Mouse (Mus musculus) right cerebral cortex, postnatal 10 days (tissue): ENCODE data around the gene Snap25.

ENCODE experiments used
- DNase-seq, 2 experiments: peaks; one replicate each; pipeline ENCODE4 v3.0.0; 2021; ENCODE audit warnings: low spot score in 2 of 2

Snap25 gene

GRCm38 (mm10) chr2:136713299-136713758, at the start of gene Snap25:
Snap25 (plus strand) TSS chr2:136713453.
- DNase-seq = peak; percentile 94 to 95

GRCm38 (mm10) chr2:136666951-136667350, 46.3 kb upstream of the Snap25 start:
- no peak for DNase-seq

GRCm38 (mm10) chr2:136669183-136669582, 44.1 kb upstream of the Snap25 start:
- peak; percentile 23 to 45 for DNase-seq

- DNase-seq = no peak
These were observed 43.6 kb upstream of the Snap25 start for GRCm38 (mm10) chr2:136669665-136670064.

- peak; percentile 74 to 79 for DNase-seq
These were observed 42.5 kb upstream of the Snap25 start for GRCm38 (mm10) chr2:136670539-136671271.

- peak in 1 of 2 experiments; percentile 41 for DNase-seq
These were observed 39.0 kb upstream of the Snap25 start for GRCm38 (mm10) chr2:136674077-136674757.

- no peak for DNase-seq
These were observed 37.1 kb upstream of the Snap25 start for GRCm38 (mm10) chr2:136676196-136676595.

GRCm38 (mm10) chr2:136676918-136677445, 36.3 kb upstream of the Snap25 start:
- DNase-seq = peak; percentile 24 to 42

GRCm38 (mm10) chr2:136678321-136679161, 34.7 kb upstream of the Snap25 start:
- DNase-seq = peak; percentile 80 to 81

- DNase-seq = peak; percentile 81 to 88
These were observed 33.7 kb upstream of the Snap25 start for GRCm38 (mm10) chr2:136679280-136680221.

- no peak for DNase-seq
These were observed 30.9 kb upstream of the Snap25 start for GRCm38 (mm10) chr2:136682146-136682860.

- no peak for DNase-seq
These were observed 27.1 kb upstream of the Snap25 start for GRCm38 (mm10) chr2:136686195-136686594.

GRCm38 (mm10) chr2:136687316-136687715, 25.9 kb upstream of the Snap25 start:
- no peak for DNase-seq

GRCm38 (mm10) chr2:136689476-136689875, 23.8 kb upstream of the Snap25 start:
- no peak for DNase-seq

- no peak for DNase-seq
These were observed 21.6 kb upstream of the Snap25 start for GRCm38 (mm10) chr2:136691681-136692080.

- no peak for DNase-seq
These were observed 13.6 kb upstream of the Snap25 start for GRCm38 (mm10) chr2:136699429-136700227.

- no peak for DNase-seq
These were observed 9.9 kb upstream of the Snap25 start for GRCm38 (mm10) chr2:136703376-136703775.

GRCm38 (mm10) chr2:136711155-136711554, 2.1 kb upstream of the Snap25 start:
- no peak for DNase-seq
